Mouse (Mus musculus) stomach, embryonic 15.5 days (tissue): ENCODE results near the gene Asic1. TPM values are rescaled to one million over a fixed set of nuclear protein-coding genes. Genes with fewer than 3 reads are reported as not detected.

Experiments used
- ATAC-seq: fragments of 200-750 bp; cut with Nextera tagmentation; 2 replicates; pipeline ENCODE4 v1.8.0; 2017; ENCODE audit warnings: low read depth, moderate number of reproducible peaks, moderate TSS enrichment; ENCODE audit not compliant: insufficient read depth, low FRiP score
- H3K27ac ChIP-seq: fragments of 300-500 bp; sonication (generic); 2 replicates; pipeline ENCODE4 v1.5.1; 2015; ENCODE audit warnings: mild to moderate bottlenecking, inconsistent platforms
- H3K27me3 ChIP-seq: fragments of 300-500 bp; sonication (generic); replicated peaks from 2 replicates; pipeline ENCODE4 v1.6.1; 2015; ENCODE audit warnings: inconsistent platforms
- H3K36me3 ChIP-seq: fragments of 300-500 bp; sonication (generic); 2 replicates; pipeline ENCODE4 v1.6.1; 2015; ENCODE audit warnings: inconsistent platforms
- H3K4me1 ChIP-seq: fragments of 300-500 bp; sonication (generic); 2 replicates; pipeline ENCODE4 v1.6.1; 2015; ENCODE audit warnings: inconsistent platforms
- H3K4me2 ChIP-seq: fragments of 300-500 bp; sonication (generic); 2 replicates; pipeline ENCODE4 v1.6.1; 2015; ENCODE audit warnings: mild to moderate bottlenecking, inconsistent platforms
- H3K4me3 ChIP-seq: fragments of 300-500 bp; sonication (generic); replicated peaks from 2 replicates; pipeline ENCODE4 v1.5.1; 2015; ENCODE audit warnings: inconsistent platforms
- H3K9ac ChIP-seq: fragments of 300-500 bp; sonication (generic); 2 replicates; pipeline ENCODE4 v1.6.1; 2015; ENCODE audit warnings: inconsistent platforms
- H3K9me3 ChIP-seq: fragments of 300-500 bp; sonication (generic); 2 replicates; pipeline ENCODE4 v1.6.1; 2016; ENCODE audit warnings: inconsistent platforms
- WGBS: fragments of 180-500 bp; shearing (Covaris S2); methylation state at CpG from one replicate; pipeline ENCODE4 v1.1.7; 2015; 5-methylcytosine and 5-hydroxymethylcytosine counted together
- polyA plus RNA-seq: library from polyadenylated mRNA; unstranded; fragments of >200 nt; fragmentation: Nextera tagmentation; extraction: Ambion mirVana; gene quantifications from 2 replicates; pipeline ENCODE4 v1.2.1, GENCODE M21; 2015

The Asic1 gene
- polyA plus RNA-seq, 1 experiment from 2014 or later, result 1.6 TPM

- Histone ChIP-seq H3K36me3 (peaks cover 34% of the 10 kb centered on the region), H3K4me2 (no peak overlapping the region), H3K27me3 (no peaks in the 10 kb centered on the region), H3K4me3 (no peak overlapping the region), H3K9me3 (no peaks in the 10 kb centered on the region), H3K9ac (no peak overlapping the region), H3K27ac (no peak overlapping the region), H3K4me1 (peaks cover 12% of the 10 kb centered on the region)
- no peak for ATAC-seq
- WGBS, result 82% methylated on average over 7 of the region's 7 CpGs
These were observed 34.7 kb downstream of the Asic1 start for GRCm38 (mm10) chr15:99704881-99705280.

- no peak for ATAC-seq
These were observed 35.4 kb downstream of the Asic1 start, which contains the start of gene Gm17349 for GRCm38 (mm10) chr15:99705440-99706048. Gene Gm17349, minus strand, starts transcription at chr15:99705490.

GRCm38 (mm10) chr15:99708176-99708575, 38.0 kb downstream of the Asic1 start:
- H3K9me3 ChIP-seq, result no peaks in the 10 kb centered on the region
- ATAC-seq, result no peak
- no peaks in the 10 kb centered on the region for H3K27me3 ChIP-seq
- 94% methylated on average over 13 of the region's 13 CpGs for WGBS
- peaks cover 6% of the 10 kb centered on the region for H3K4me1 ChIP-seq
- peaks cover 66% of the 10 kb centered on the region for H3K36me3 ChIP-seq
- no peak overlapping the region for H3K4me3 ChIP-seq
- no peak overlapping the region for H3K9ac ChIP-seq
- no peak overlapping the region for H3K27ac ChIP-seq
- H3K4me2 ChIP-seq, result no peak overlapping the region

More at GRCm38 (mm10) chr15:99705440-99706048, 35.4 kb downstream of the Asic1 start, which contains the start of gene Gm17349:
- Histone ChIP-seq H3K4me3 (no peak within 1 kb of the TSS), H3K9me3 (no peaks in the 10 kb centered on the region), H3K27ac (no peak within 1 kb of the TSS), H3K9ac (no peak within 1 kb of the TSS), H3K36me3 (peaks cover 39% of the 10 kb centered on the region), H3K4me1 (peaks cover 12% of the 10 kb centered on the region), H3K4me2 (peak within 1 kb of the TSS; percentile 78; the same call in 1 of the 2 replicates), H3K27me3 (no peaks in the 10 kb centered on the region)
- 68% methylated on average over 11 of the region's 11 CpGs for WGBS

GRCm38 (mm10) chr15:99710221-99711190, 40.3 kb downstream of the Asic1 start:
- ATAC-seq, result no peak
- H3K36me3 ChIP-seq, result peaks cover 76% of the 10 kb centered on the region
- WGBS, result 86% methylated on average over 10 of the region's 10 CpGs

GRCm38 (mm10) chr15:99711491-99711890, 41.3 kb downstream of the Asic1 start:
- Histone ChIP-seq H3K9ac (no peak overlapping the region), H3K4me1 (peaks cover 10% of the 10 kb centered on the region), H3K36me3 (peaks cover 68% of the 10 kb centered on the region), H3K27ac (no peak overlapping the region), H3K4me2 (no peak overlapping the region), H3K9me3 (no peaks in the 10 kb centered on the region), H3K4me3 (no peak overlapping the region), H3K27me3 (no peaks in the 10 kb centered on the region)
- ATAC-seq, result no peak
- 60% methylated on average over 3 of the region's 3 CpGs for WGBS

More at GRCm38 (mm10) chr15:99710221-99711190, 40.3 kb downstream of the Asic1 start:
- no peaks in the 10 kb centered on the region for H3K27me3 ChIP-seq
- no peak overlapping the region for H3K4me3 ChIP-seq
- no peak overlapping the region for H3K27ac ChIP-seq
- H3K9me3 ChIP-seq, result no peaks in the 10 kb centered on the region
- no peak overlapping the region for H3K4me2 ChIP-seq
- peaks cover 3% of the 10 kb centered on the region; the same call in 1 of the 2 replicates for H3K4me1 ChIP-seq
- H3K9ac ChIP-seq, result no peak overlapping the region

- Histone ChIP-seq H3K9me3 (no peaks in the 10 kb centered on the region), H3K4me1 (peaks cover 10% of the 10 kb centered on the region), H3K4me2 (no peak overlapping the region), H3K27me3 (no peaks in the 10 kb centered on the region), H3K36me3 (peaks cover 56% of the 10 kb centered on the region), H3K27ac (no peak overlapping the region), H3K9ac (no peak overlapping the region), H3K4me3 (no peak overlapping the region)
- 73% methylated on average over 13 of the region's 13 CpGs for WGBS
- ATAC-seq, result no peak
These were observed 42.7 kb downstream of the Asic1 start for GRCm38 (mm10) chr15:99712666-99713559.

GRCm38 (mm10) chr15:99713569-99713968, 43.4 kb downstream of the Asic1 start:
- Histone ChIP-seq H3K9ac (no peak overlapping the region), H3K4me1 (peaks cover 10% of the 10 kb centered on the region), H3K4me3 (no peak overlapping the region), H3K9me3 (no peaks in the 10 kb centered on the region), H3K4me2 (no peak overlapping the region), H3K36me3 (peaks cover 52% of the 10 kb centered on the region), H3K27me3 (no peaks in the 10 kb centered on the region), H3K27ac (no peak overlapping the region)
- 78% methylated on average over 3 of the region's 3 CpGs for WGBS
- ATAC-seq, result no peak

GRCm38 (mm10) chr15:99714206-99714605, 44.0 kb downstream of the Asic1 start:
- H3K36me3 ChIP-seq, result peaks cover 46% of the 10 kb centered on the region
- H3K4me2 ChIP-seq, result no peak overlapping the region
- H3K9me3 ChIP-seq, result no peaks in the 10 kb centered on the region
- no peak for ATAC-seq
- WGBS, result 66% methylated on average over 4 of the region's 4 CpGs
- H3K4me3 ChIP-seq, result no peak overlapping the region
- H3K9ac ChIP-seq, result no peak overlapping the region
- H3K27ac ChIP-seq, result no peak overlapping the region
- H3K27me3 ChIP-seq, result no peaks in the 10 kb centered on the region
- peaks cover 10% of the 10 kb centered on the region for H3K4me1 ChIP-seq

GRCm38 (mm10) chr15:99714858-99715257, 44.7 kb downstream of the Asic1 start:
- Histone ChIP-seq H3K27me3 (no peaks in the 10 kb centered on the region), H3K9ac (no peak overlapping the region), H3K4me3 (no peak overlapping the region), H3K27ac (no peak overlapping the region), H3K4me1 (peaks cover 10% of the 10 kb centered on the region), H3K9me3 (no peaks in the 10 kb centered on the region), H3K36me3 (peaks cover 43% of the 10 kb centered on the region), H3K4me2 (no peak overlapping the region)
- ATAC-seq, result no peak
- 51% methylated on average over 7 of the region's 7 CpGs for WGBS

GRCm38 (mm10) chr15:99715361-99715865, 45.2 kb downstream of the Asic1 start:
- no peak overlapping the region for H3K27ac ChIP-seq
- ATAC-seq, result no peak

More at GRCm38 (mm10) chr15:99715361-99715865, 45.2 kb downstream of the Asic1 start:
- peaks cover 10% of the 10 kb centered on the region for H3K4me1 ChIP-seq
- H3K4me3 ChIP-seq, result no peak overlapping the region
- 78% methylated on average over 13 of the region's 13 CpGs for WGBS
- H3K27me3 ChIP-seq, result no peaks in the 10 kb centered on the region
- no peaks in the 10 kb centered on the region for H3K9me3 ChIP-seq
- H3K4me2 ChIP-seq, result no peak overlapping the region
- H3K9ac ChIP-seq, result no peak overlapping the region
- peaks cover 39% of the 10 kb centered on the region for H3K36me3 ChIP-seq
